Mouse (Mus musculus) heart, postnatal 10 days (tissue): ENCODE measurements around the gene 9530077C05Rik. TPM values are rescaled to one million over a fixed set of nuclear protein-coding genes. Genes with fewer than 3 reads are reported as not detected.
"Not testable (repeated sequence)": the region's sequence is repeated elsewhere in the genome, so short reads cannot be mapped to it uniquely, and the experiment has no call there.

Source experiments
- DNase-seq, 2 experiments: peaks; one replicate each; pipeline ENCODE4 v3.0.0; 2021
- intact Hi-C: fragments of 180-260 bp; cut with DNase I; formaldehyde crosslinking; loops from one replicate; pipeline ENCODE4 v1.15.1; 2025
- total RNA-seq, 2 experiments: library from RNA; stranded (reverse); gene quantifications; 2 replicates each; pipeline ENCODE4 v1.2.3; 2021

Gene 9530077C05Rik
- total RNA-seq, 2 experiments from 2014 or later = 0.35 to 0.43 TPM

DNA sequence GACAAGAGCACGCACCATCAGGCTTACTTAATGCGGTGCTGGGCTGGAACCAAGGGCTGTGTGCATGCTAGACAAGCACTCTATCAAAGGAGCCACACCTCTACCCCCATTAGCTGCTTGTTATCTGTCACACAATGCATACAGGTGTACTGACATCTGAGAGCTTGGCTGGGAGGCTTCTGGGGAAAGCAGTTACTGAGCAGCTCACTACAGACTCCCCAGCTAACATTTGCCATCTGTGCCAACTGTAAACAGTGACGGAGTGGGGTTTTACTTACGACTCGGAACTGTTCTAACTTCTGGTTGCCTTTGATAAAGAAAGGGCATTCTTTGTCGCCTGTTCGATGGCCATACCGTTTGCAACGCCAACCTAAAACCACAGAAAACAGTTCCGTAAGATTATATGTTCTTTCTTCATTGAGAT, 42.2 kb downstream of the 9530077C05Rik start:
- intact Hi-C loops = no loop called here

DNA sequence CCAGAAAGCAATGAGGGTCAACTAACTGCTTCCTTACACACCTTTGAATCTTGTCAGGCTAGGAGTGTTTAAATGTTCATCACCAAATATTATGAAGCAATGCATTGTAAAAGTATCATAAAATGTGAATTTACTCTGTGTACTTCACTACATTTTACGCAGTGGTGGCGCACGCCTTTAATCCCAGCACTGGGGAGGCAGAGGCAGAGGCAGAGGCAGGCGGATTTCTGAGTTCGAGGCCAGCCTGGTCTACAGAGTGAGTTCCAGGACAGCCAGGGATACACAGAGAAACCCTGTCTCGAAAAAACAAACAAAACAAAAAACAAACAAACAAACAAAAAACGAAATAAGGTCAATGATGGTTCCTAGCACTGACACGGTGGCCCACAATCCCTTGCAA, 42.7 kb downstream of the 9530077C05Rik start, which contains the start of gene Gm17545:
Gm17545 (plus strand) TSS at position 301 of the 400 bp plus-strand sequence.
- intact Hi-C loops, DNase-seq: not testable (repeated sequence)

More for the DNA sequence above, 42.2 kb downstream of the 9530077C05Rik start:
- DNase-seq = no peak

DNA sequence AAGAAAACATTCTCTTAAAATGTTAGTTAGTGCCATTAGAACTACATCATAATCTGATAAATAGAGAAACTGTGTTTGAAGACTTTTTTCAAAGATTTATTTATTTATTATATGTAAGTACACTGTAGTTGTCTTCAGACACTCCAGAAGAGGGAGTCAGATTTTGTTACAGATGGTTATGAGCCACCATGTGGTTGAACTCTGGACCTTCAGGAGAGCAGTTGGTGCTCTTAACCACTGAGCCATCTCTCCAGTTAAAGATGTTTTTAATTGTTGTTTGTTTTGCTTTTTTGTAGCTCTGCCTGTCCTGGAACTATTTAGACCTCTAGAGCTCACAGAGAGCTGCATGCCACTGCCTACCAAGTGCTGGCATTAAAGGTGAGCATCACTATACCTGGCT, 43.7 kb downstream of the 9530077C05Rik start:
- DNase-seq = no peak
- intact Hi-C loops = no loop called here

DNA sequence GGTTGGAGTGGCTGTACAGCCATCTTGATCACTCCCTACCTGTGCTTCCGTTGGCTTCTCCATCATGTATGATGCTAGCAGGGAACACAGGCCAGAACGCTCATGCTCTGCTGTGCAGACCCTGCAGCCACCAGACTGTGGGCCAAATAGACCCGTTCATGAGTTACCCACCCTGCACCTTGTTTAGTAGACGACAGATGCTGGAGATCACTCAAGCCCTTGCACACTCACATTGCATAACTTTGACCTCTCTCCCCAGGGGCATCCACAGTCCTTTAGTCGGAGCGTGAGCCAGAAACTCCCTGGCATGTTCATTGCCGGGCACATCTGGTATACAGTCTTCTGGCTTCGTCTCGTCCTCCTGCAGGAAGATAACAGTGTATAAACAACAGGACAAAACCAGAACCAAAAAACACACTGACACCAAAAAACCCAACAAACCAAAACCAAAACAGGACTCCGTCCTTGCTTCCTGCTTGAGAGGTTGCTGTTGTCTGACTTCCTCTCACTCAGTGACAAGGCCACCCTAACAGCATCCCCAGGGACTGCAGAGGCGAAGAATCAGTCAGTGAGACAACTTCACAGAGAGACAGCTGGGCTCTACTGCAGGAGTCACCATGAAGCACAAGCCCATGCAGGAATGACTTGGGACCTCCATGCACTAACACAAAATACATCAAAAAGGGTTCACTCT, 46.0 kb downstream of the 9530077C05Rik start:
- intact Hi-C loops = no loop called here
- peak in 1 of 2 experiments; percentile 19 for DNase-seq

DNA sequence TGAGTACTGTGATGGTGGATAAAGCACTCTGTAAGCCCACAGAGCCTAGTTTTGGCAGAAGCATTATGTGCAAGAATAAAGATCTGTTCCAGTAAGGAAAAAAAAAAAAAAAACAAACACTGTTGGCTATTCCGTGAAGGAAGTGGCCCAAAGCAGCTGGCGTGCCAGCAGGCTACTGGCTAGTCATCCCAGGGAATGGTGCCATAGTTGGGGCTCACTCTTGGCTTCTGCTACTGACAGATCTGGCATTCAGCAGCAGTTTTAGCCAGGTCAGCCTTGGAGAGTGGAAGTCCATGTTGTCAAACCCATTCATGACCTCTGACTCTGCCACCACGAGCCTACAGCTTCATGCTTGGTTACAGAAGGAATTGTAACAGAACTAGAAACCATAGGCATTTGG, 50.6 kb downstream of the 9530077C05Rik start:
- intact Hi-C loops = no loop called here
- DNase-seq = peak; percentile 20 to 28

DNA sequence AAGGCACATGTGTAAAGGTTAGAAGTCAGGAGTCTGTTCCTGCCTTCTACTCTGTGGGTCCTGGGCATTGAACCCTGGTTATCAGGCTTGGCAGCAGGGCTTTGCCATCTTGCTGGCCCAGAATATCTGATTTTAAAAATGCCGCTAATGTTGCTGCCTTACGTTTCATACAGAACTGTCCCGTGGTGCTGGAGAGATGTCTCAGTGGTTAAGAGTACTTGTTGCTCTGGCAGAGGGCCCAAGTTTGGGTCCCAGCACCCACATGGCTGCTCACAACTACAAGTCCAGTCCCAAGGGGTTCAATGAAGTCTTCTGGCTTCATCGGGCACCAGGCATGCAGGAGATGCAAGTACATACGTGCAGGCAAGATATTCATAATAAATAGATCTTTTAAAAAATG, 54.9 kb downstream of the 9530077C05Rik start:
- DNase-seq = no peak
- intact Hi-C loops = no loop called here

DNA sequence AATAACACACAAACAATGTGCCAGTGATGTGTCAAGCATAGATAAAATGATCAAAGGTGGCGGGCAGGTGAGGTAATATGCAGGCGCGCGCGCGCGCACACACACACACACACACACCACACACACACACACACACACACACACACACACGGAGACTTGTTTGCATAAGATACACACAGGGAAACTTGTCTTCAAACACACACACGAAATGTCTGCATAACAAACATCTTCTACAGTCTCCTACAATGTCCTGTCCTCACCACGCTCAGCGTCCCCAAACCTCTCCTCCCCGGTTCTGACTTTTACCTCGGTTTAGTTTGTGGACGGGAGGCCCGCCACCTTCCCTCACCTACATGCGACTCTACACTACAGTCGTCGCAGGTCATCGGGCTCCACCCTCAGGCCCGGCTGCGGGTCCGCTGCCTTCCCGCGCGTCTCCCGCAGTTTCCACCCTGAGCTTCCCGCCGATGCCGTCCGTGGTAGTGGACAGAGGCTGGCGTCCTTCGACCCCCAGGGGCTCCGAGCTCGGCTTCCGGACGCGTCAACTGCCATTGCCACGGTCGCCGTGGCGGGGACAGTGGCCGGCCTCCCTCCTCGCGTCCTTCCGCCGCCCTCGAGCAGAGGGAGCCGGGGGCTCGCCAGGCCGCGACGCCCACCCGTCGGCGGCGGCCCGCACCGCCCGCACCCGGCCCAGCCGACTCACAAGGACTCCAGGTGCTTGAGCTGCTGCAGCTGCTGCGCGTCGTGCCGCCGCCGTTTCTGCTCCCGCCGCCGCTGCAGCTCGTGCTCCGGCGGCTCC, 56.3 kb downstream of the 9530077C05Rik start:
- peak; percentile 68 to 71 for DNase-seq
- intact Hi-C loops = no loop called here

DNA sequence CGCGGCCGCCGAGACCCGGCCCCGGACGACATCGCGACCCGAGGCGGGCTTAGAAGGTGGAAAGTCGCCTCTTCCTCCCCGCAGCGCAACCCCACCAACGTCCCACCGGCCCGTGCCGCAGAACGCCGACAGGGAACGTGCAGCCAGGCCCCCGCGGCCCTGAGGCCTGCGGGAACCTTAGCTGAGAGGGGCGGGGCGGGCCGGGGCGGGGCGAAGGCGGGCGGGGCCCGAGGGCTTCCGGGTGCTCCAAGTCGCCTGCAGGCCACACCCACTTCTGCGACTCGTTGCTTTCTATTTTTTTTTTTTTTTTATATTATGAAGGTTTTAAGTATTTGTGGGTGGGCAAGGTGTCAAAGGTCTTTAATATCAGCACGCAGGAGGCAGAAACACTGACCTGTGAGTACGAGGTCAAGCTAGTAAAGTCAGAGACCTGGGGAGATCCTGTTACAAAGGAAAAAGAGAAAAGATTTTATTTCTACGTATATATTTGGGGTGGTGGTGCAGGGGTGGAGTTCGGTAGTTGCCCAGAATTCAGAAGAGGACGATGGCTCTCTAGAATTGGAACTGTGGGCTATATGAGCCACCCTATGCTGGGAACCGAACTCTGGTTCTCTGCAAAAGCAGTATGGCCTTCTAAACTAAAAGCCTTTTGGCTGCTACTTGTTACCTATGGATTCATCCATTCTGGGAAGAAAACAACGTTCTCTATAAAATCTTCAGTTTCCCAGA, 57.0 kb downstream of the 9530077C05Rik start:
- intact Hi-C loops = no loop called here
- DNase-seq = no peak

DNA sequence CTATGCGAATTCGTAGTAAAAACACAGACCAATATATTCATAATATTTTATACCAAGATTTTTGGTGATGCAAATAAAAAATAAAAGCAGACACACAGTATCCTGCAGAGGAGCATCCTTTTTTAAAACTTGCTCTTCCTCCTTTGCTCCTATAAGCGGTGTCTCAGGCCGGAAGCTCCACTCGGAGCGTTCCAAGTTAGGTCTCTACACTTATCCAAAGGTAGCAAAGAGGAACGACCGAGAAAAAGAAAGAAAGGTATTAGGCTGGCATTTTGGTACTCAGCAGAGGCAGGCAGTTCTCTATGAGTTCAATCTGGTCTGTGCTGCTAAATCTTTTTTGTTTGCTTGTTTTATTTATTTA, 57.6 kb downstream of the 9530077C05Rik start:
- no peak for DNase-seq
- intact Hi-C loops = no loop called here

DNA sequence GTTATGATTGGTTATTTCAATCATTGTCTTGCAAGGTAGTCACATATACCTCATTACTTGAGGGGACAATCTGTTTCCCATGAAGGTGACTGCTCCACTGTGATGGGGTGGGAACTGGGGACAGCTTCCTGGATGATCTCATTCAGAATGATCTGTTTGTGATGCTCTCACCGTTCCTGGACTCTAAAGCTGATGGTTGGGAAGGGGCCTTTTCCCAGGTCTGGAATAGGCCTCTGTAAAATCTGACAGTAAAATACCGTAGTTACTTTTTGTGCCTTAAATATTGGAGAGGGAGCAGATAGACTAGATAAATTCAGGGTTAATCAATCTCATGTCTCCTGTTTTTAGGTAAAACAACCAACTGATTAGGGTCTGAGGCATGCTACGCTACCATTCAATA, 58.3 kb downstream of the 9530077C05Rik start, which contains the start of gene Rp9:
Rp9 (minus strand) TSS at position 101 of the 400 bp plus-strand sequence.
- no peak for DNase-seq
- intact Hi-C loops = no loop called here

DNA sequence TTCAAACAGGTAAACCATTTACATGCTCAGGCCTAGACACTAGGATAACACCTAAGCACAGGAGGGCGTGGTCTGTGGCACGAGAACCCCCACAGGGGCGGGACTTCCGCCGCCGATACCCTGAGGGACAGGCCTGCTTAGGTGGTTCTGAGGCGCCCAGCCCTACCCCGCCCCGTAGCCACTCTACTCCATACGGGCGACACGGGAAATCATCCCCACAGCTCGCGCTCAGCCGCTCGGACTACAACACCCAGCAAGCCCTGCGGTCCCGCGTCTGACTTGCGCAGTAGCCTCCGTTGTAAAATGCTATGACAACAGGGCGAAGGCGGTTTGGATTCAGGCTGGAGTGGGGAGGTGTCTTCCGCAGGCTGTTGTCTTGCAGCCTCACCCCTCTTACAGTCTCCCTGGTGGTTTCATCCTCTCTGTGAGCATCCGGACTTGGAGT, 64.1 kb downstream of the 9530077C05Rik start, which contains the start of gene Bbs9:
Bbs9 (plus strand) TSS at position 292 of the 445 bp plus-strand sequence.
- intact Hi-C loops = no loop called here

DNA sequence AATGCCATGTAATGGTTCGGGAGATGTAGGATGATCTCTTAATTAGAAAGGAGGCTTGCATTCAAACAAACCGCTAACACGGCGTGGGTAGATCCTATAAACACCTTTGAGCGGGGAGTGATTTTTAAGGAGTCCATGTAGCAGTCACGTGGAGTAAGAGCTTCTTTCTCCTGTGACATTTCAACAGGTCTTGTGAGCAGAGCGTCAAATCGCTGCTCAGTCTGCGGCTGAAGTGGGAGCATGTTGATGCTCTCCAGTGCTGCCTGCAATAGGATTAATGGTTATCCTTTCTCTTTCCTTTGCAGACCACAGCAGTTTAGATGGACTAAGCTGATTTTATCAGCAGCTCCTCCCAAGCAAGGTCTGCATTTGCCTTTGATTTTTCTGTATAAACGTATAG, 65.0 kb downstream of the 9530077C05Rik start:
- DNase-seq = peak; percentile 20 to 22
- intact Hi-C loops = no loop called here

More for the DNA sequence above, 64.1 kb downstream of the 9530077C05Rik start, which contains the start of gene Bbs9:
- peak; percentile 93 to 95 for DNase-seq

DNA sequence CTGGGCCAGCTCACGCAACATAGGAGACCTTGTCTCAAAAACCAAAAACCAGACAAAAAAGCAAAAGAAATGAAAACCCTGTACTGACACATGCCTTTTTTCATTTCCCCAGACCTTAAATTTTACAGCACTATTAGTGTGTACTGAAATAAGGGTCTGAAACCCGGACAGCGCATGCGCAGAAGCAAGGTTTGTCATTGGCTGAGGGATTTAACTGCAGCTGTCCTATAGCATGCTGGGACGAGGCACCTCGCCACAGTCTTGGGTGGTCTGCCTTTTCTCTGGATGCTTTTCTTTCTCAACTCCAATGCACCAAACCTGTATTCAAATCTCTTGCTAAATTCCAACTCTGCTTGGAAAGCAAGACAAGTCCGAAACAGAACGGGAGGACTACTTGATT, 67.6 kb downstream of the 9530077C05Rik start:
- DNase-seq = no peak
- intact Hi-C loops = no loop called here

DNA sequence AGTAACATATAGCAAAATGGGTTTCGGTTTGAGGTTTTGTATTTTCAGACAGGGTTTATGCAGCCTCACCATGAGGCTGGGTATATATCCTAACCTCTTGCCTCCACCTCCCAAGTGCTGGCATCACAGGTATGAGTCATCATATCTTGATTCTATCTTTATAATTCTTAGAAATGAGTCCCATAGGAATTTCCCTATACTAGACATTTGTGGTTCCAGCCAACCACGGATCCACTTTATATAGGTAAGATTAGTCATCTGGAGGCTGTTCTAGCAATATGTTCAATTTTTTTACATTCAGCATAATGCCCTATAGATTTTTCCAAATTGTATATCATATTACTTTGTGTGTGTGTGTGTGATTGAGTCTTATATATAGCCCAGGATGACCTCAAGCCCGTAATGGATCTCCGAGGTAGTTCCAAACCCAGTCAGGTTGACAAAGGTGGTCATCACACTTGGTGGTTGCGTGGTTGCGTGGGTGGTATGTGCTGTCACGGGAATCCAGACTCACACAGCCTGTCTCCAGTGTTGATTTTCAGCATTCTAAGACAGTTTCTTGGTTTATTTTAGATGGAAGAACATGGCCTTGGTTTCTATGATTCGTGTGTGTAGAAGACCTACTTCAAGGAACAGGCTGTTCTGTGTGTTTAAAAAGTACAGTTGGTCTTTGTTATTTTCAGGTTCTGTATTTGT, 72.7 kb downstream of the 9530077C05Rik start:
- intact Hi-C loops = no loop called here
- no peak for DNase-seq

DNA sequence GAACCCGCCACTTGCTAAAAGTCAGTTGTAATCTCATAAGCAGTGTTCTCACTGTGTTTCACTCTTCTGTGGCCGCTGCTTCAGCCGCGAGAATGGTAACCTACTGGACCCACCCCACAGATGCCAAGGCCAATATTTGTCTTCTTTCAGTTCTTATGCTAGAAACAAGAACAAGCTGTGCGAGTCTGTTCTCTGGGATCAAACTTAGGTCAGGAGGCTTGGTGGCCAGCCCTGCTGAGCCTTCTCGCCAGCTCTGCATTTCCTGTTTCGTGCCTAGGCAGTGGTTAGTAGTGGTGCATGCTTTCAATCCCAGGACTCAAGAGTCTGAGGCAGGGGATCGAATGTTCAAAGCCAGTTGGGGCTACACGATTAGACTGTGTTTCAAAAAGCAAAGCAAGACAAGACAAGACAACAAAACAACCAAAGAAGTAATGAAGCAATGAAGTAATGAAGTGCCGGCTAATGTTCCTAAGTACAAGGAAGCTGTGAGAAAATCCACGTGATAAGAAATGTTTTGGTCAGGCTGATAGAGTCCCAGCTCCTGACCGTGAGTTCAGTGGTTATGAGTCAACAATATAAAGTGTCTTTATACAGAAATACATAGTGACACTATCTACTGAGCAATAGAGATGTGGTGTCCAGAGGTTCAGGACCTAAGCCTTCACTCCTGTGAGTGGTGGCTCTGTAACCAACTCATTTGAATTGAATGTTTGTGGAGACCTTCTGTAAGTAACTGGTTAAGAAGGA, 73.4 kb downstream of the 9530077C05Rik start:
- DNase-seq = no peak
- intact Hi-C loops = no loop called here

DNA sequence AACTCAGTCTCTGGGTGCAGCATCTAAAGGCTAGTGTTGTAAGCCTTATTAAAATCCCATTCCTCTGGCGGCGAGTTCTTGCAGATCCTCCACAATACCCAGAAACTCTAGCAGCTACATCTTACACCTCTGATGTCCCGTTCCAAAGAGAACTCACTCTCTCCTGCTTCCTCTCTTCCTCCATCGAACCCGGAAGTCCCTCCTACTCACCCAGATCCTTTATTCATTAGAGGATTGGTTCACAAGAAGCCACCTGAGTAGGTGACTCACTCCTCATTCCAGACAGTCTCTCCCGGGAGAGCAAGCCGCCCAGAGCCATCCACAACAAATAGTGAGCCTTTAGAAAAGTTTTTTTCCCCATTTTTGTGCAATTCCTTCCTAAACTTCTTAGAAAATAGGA, 74.9 kb downstream of the 9530077C05Rik start:
- no peak for DNase-seq
- intact Hi-C loops = no loop called here

DNA sequence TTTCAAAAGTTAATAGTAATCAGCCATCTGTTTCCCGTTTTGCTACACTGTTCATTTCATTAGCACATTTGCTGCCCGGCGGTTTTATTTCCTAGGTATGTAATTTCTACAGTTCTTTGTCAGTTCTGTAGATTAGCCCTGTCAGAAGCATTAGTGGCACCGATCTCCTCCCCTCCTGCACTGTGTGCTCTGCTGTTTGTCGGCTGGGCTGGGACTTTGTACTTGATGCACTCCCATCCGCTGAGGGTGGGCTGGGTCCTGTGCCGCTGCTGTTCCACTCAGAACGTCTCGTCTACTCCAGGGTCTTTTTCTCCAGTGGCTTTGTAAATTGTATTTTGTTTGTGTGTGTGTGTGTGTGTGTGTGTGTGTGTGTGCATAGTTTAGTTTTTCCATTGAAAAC, 77.7 kb downstream of the 9530077C05Rik start:
- intact Hi-C loops = no loop called here
- no peak for DNase-seq
